Mouse (Mus musculus) lung, adult 10 weeks (tissue): ENCODE measurements around the gene Adam6b. TPM values are rescaled to one million over a fixed set of nuclear protein-coding genes. Genes with fewer than 3 reads are reported as not detected.

ENCODE experiments used
- polyA plus RNA-seq: library from polyadenylated mRNA; stranded (reverse); fragments of 350-450 nt; fragmentation: Illumina TruSeq; extraction: RNeasy Lipid Tissue Mini Kit (QIAGEN cat#74804); gene quantifications from one replicate; pipeline ENCODE4 v1.2.3, GENCODE M21; 2014; ENCODE audit warnings: low read depth, low replicate concordance; ENCODE audit not compliant: insufficient read depth

Adam6b gene
- not detected for polyA plus RNA-seq

GRCm38 (mm10) chr12:113489211-113489610, at the start of gene Adam6b:
Adam6b (plus strand) TSS chr12:113489511.

Other genes starting within 250 kb of the Adam6b start
- not detected for gene Adam6a, start 54.4 kb downstream of the Adam6b start, polyA plus RNA-seq